Mouse (Mus musculus): Measurements from ENCODE around the gene Plekhh3. TPM values are rescaled to one million over a fixed set of nuclear protein-coding genes. Genes with fewer than 3 reads are reported as not detected.

Plekhh3 gene
- total RNA-seq, 2 experiments from 2014 or later: 22.4 to 27.6 TPM

GRCm38 (mm10) chr11:101188166-101188805 is 17.1 kb upstream of the Plekhh3 start:
- intact Hi-C loops (cut with DNase I): no loop called here
- no peak for DNase-seq

GRCm38 (mm10) chr11:101187541-101187940 is 16.4 kb upstream of the Plekhh3 start:
- no peak for DNase-seq
- intact Hi-C loops (cut with DNase I): no loop called here

- no peak for DNase-seq
- intact Hi-C loops (cut with DNase I): no loop called here
Observed at GRCm38 (mm10) chr11:101186526-101187247, 15.5 kb upstream of the Plekhh3 start.

- DNase-seq: no peak
- intact Hi-C loops (cut with DNase I): no loop called here
Observed at GRCm38 (mm10) chr11:101185441-101185840, 14.3 kb upstream of the Plekhh3 start.

- intact Hi-C loops (cut with DNase I): no loop called here
- DNase-seq: no peak
Observed at GRCm38 (mm10) chr11:101184984-101185383, 13.8 kb upstream of the Plekhh3 start.

GRCm38 (mm10) chr11:101182771-101183517 is 11.8 kb upstream of the Plekhh3 start:
- intact Hi-C loops (cut with DNase I): no loop called here
- no peak for DNase-seq

- intact Hi-C loops (cut with DNase I): no loop called here
- DNase-seq: no peak
Observed at GRCm38 (mm10) chr11:101181961-101182360, 10.8 kb upstream of the Plekhh3 start.

- intact Hi-C loops (cut with DNase I): no loop called here
- DNase-seq: peak; percentile 61 to 70
Observed at GRCm38 (mm10) chr11:101180846-101181740, 9.9 kb upstream of the Plekhh3 start.

GRCm38 (mm10) chr11:101180261-101180660 is 9.1 kb upstream of the Plekhh3 start:
- no peak for DNase-seq
- intact Hi-C loops (cut with DNase I): no loop called here

- intact Hi-C loops (cut with DNase I): no loop called here
- no peak for DNase-seq
Observed at GRCm38 (mm10) chr11:101179306-101179705, 8.2 kb upstream of the Plekhh3 start.

GRCm38 (mm10) chr11:101178061-101179058 is 7.2 kb upstream of the Plekhh3 start:
- DNase-seq: no peak
- intact Hi-C loops (cut with DNase I): no loop called here

GRCm38 (mm10) chr11:101176933-101177773 is 6.0 kb upstream of the Plekhh3 start:
- intact Hi-C loops (cut with DNase I): loop anchor here (2.0 kb wide), 1 partner anchor 194 kb away; no protein-coding TSS in a partner anchor
- DNase-seq: no peak

GRCm38 (mm10) chr11:101176117-101176691 is 5.1 kb upstream of the Plekhh3 start:
- no peak for DNase-seq
- intact Hi-C loops (cut with DNase I): loop anchor here (2.0 kb wide), 1 partner anchor 193 kb away; no protein-coding TSS in a partner anchor

- intact Hi-C loops (cut with DNase I): loop anchor here (1.0 to 2.0 kb wide), 2 partner anchors 80 to 193 kb away; partner anchors contain the start of gene Psmc3ip
- DNase-seq: no peak
Observed at GRCm38 (mm10) chr11:101175636-101176116, 4.5 kb upstream of the Plekhh3 start.

- intact Hi-C loops (cut with DNase I): loop anchor here (1.0 to 5.0 kb wide), 2 partner anchors 58 to 80 kb away; partner anchors contain the start of genes Psmc3ip, Retreg3 and Tubg1
- DNase-seq: no peak
Observed at GRCm38 (mm10) chr11:101174851-101175628, 3.9 kb upstream of the Plekhh3 start, which contains the start of gene Ccr10. Gene Ccr10, minus strand, starts transcription at chr11:101175443.

GRCm38 (mm10) chr11:101174389-101174745 is 3.2 kb upstream of the Plekhh3 start:
- no peak for DNase-seq
- intact Hi-C loops (cut with DNase I): loop anchor here (5.0 kb wide), 1 partner anchor 57 kb away; the partner anchor contains the start of genes Retreg3 and Tubg1

Data from gastrocnemius, postnatal 36 days (tissue).